Mouse (Mus musculus): ENCODE measurements around the gene Sycp3. TPM values are rescaled to one million over a fixed set of nuclear protein-coding genes. Genes with fewer than 3 reads are reported as not detected.
"Not testable (repeated sequence)": the region's sequence is repeated elsewhere in the genome, so short reads cannot be mapped to it uniquely, and the experiment has no call there.

Gene Sycp3
- polyA plus RNA-seq (2012; ENCODE audit: insufficient read depth, insufficient read length, missing spikeins): 13.5 and 43.7 TPM in 2 replicates

DNA sequence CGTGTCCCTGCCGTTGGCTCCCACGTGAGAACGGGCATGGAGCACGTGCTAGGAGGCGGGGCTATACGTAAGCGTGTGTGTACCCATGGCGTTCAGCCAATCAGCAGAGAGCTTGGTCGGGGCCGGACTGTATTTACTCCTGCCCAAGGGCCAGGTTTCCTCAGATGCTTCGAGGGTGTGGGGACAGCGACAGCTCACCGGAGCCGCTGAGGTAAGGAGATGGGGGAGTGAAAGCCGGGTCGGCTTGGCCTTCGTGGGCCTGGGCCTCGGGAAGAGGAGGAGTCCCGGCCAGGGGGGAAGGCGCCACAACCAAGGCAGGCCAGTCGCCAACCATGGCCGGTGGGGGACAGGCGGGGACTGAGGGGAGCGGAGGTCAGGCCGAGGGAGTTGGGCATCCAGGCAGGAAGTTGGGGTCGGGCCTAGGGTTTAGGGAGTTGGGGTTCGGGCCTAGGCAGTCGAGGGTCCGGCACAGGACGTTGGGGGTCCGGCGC is at the start of gene Sycp3:
Sycp3 (plus strand) TSS at position 68 of the 491 bp plus-strand sequence.
- Histone ChIP-seq H3K27ac (replicated peaks; ENCODE audit: low read depth, low read length) (no peak within 1 kb of the TSS), H3K4me1 (ENCODE audit: control insufficient read depth, insufficient read depth, insufficient read length, low read length) (no peaks in the 10 kb centered on the region), H3K4me3 (ENCODE audit: insufficient read depth, low read depth, low read length) (no peak within 1 kb of the TSS)

DNA sequence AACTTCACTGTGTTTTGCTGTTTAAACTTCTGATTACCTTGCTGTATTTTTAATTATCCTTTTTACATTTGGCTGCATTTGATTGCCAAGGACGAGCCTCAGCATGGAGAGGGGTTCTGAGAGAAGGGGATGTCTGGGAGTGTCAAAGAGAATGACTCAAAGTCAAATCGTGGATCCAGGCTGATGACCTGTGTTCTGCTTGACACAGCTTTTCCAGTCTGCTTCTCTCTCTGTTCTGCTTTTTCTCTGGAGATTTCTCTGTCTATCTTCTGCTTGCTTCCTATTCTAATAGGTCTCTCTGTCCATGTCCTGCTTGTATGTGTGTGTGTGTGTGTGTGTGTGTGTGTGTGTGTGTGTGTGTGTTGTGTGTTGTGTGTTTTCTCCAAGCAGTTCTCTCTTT is 49.6 kb upstream of the Sycp3 start:
- Histone ChIP-seq H3K4me1 (ENCODE audit: control insufficient read depth, insufficient read depth, insufficient read length, low read length) (peaks cover 2% of the 10 kb centered on the region; the same call in 1 of the 2 replicates), H3K27ac (replicated peaks; ENCODE audit: low read depth, low read length) (no peak overlapping the region), H3K4me3 (ENCODE audit: insufficient read depth, low read depth, low read length) (no peak overlapping the region)

DNA sequence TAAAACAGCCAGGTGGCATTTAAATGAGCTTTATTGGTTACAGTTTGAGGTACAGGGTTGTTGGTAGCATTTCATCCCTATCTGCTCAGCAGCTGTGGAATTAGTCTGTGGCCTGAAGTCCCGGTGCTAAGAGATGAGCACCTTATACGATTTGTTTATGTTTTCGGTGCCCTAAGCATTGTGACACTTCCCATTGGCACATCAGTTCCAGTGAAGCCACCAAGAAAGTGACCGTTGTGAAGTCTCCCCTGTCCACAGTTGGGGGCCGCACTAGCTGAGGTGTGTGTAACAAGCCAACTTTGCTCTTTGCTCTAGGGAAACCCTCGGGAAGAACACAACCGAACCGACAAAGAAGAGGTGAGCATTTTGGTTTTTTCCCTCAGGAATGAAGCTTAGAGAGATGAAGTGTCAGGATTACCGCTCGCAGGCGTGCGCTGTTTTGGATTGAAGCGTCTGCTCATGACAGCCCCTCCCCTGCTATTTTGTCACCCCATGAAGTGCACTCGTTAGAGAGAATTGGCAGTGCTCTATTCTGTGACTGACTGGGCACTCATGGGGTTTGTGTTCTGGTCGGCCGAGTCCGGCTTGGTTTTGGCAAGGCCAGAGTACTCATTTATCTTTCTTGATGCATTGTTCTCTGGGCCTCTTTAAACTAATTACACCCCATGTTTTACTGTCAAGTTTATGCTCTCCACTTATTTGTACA is 46.9 kb upstream of the Sycp3 start:
- H3K27ac ChIP-seq (replicated peaks; ENCODE audit: low read depth, low read length): no peak overlapping the region
- H3K4me1 ChIP-seq (ENCODE audit: control insufficient read depth, insufficient read depth, insufficient read length, low read length): peaks cover 2% of the 10 kb centered on the region; the same call in 1 of the 2 replicates
- no peak overlapping the region for H3K4me3 ChIP-seq (ENCODE audit: insufficient read depth, low read depth, low read length)

DNA sequence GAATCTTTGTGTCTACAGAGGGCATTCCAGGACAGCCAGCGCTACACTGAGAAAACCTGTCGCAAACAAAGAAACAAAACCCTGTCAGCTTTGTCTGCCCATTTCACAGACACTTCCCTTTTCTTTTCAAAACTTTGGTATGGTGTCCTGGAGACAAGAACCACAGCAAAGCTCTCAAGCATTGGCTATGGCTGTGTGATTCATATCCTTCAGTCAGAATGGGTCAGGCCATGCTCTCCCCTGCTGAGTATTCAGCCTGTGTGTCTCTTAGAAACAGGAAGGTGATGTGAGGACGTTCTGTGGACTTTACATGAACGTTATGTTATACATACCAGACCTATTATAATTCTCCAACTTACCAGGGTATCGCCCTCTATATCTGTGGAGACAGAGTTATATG is 41.7 kb upstream of the Sycp3 start:
- H3K4me3 ChIP-seq (ENCODE audit: insufficient read depth, low read depth, low read length): no peak overlapping the region
- no peak overlapping the region for H3K27ac ChIP-seq (replicated peaks; ENCODE audit: low read depth, low read length)
- no peaks in the 10 kb centered on the region for H3K4me1 ChIP-seq (ENCODE audit: control insufficient read depth, insufficient read depth, insufficient read length, low read length)

DNA sequence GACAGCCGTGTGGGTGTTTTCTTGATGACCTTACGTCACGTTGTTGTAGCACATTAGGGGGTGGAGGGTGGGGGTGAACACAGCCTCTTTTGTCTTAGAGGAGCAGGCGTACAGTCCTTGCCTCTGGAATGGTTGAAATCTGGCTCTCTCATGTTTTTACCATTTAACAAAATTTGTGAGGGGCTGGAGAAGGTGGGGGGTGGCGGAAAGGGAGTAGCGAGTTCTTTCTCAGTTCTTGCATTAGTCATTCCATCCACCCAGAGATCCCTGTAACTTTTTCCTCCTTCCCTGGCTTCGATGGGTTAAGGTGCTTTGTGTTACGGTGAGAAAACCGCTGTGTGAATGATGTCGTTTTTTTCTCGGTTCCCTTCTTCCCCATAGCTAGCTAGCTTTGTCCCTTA is 39.2 kb upstream of the Sycp3 start:
- Histone ChIP-seq H3K4me3 (ENCODE audit: insufficient read depth, low read depth, low read length) (no peak overlapping the region), H3K27ac (replicated peaks; ENCODE audit: low read depth, low read length) (0 out of 2 replicates have a peak overlapping the region, but pooled peaks have one; percentile 29), H3K4me1 (ENCODE audit: control insufficient read depth, insufficient read depth, insufficient read length, low read length) (no peaks in the 10 kb centered on the region)

DNA sequence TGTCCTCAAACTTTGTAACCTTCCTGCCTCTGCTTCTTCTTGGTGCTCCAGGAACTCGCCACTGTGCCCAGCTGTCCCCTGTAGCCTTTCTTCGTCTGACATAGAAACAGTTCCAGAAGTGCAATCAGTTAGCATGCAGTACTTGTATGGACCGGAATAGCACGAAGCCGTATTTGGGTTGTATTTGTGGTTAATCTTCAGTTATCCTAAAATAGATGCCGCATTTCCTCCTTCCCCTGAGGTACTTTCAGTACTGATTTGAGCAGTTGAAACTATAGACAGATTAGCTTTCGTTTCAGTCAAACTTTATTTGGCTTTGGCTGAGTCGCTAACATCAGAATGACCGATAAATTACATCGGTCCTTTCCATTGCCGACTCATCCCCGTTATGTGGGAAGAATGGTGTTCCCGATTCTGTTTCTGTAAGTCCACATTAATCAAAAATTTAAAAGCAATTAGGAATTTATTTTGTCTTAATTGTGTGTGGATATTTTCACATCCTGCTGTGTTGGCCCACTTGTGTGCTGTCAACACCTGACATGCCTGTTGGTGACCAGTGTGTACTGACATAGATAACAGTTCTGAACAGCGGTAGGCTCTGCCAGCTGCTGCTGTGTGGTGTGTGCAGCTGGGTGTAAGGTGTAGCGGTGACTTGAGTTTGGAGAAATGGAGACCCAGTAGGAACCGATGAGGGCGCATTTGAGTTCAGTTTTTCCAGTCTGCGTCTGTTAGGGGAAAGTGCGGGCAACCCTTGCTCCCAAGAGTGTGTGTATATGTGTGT is 38.5 kb upstream of the Sycp3 start:
- H3K4me1 ChIP-seq (ENCODE audit: control insufficient read depth, insufficient read depth, insufficient read length, low read length): no peaks in the 10 kb centered on the region
- H3K27ac ChIP-seq (replicated peaks; ENCODE audit: low read depth, low read length): 0 out of 2 replicates have a peak overlapping the region, but pooled peaks have one; percentile 29
- H3K4me3 ChIP-seq (ENCODE audit: insufficient read depth, low read depth, low read length): no peak overlapping the region

DNA sequence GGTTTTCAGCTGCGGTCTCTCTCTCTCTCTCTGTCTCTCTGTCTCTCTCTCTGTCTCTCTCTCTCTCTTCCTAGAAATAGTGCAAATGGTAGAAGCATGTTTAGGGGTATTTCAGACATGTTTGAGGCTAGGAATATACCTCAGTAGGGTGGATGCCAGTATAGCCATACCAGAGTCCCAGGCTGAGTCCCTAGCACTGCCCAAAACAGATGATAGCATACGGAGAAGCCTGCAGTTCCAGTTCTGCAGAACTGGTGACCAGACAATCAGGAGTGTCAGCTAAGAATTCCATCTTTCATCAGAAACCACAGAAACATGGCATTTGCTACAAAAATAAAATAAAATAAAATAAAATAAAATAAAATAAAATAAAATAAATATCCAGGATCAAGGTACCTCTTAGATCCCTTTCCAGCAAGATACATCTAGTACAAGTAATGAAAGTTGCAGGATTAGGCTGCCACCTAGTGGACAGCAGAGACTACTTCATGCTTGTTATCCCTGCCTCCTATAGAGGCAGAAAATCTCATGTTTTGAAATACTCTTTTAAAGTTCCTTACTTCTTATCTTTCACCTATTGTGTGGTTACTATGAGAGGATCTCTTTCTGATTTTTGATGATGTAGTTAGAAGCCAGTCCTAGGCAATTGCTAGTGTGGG is 33.1 kb upstream of the Sycp3 start:
- Histone ChIP-seq H3K4me1 (ENCODE audit: control insufficient read depth, insufficient read depth, insufficient read length, low read length) (no peaks in the 10 kb centered on the region), H3K27ac (replicated peaks; ENCODE audit: low read depth, low read length) (no peak overlapping the region), H3K4me3 (ENCODE audit: insufficient read depth, low read depth, low read length) (no peak overlapping the region)

DNA sequence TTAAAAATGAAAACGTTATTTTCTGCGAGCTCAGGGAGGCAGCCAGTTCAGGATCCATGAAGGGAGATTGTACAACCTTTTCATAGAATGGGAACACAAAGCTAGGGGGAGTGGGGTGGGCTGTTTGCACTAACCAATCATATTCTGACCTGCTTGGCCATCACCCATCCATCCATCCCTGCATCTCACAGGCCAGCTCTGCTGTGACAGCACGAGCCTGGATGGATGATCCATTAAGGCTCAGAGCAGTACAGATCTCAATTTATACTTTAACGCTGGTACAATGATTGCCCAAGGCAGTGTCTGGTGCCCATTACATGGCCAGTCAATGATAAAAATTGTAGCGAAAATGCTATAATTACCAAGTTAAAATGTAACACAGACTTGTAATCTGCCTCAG is 32.5 kb upstream of the Sycp3 start:
- no peak overlapping the region for H3K4me3 ChIP-seq (ENCODE audit: insufficient read depth, low read depth, low read length)
- no peaks in the 10 kb centered on the region for H3K4me1 ChIP-seq (ENCODE audit: control insufficient read depth, insufficient read depth, insufficient read length, low read length)
- no peak overlapping the region for H3K27ac ChIP-seq (replicated peaks; ENCODE audit: low read depth, low read length)

DNA sequence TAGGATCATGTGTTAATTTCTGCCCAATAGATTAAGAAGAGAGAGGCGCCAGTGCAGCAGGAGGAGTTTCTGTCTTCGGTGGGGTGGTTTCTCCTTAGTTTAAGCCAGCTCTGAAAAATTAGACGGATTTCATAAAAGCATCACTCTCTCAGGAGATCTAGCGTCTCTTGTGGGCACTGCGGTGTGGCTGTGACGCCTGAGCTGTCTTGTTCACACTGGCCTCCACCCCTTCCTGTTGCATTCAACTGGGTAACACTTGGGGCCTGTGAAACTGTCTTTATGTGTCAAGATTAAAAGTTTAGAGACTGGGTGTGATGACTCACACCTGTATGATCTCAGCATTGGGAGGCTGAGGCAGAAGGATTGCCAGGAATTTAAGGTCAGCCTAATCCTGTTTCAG is 31.4 kb upstream of the Sycp3 start:
- Histone ChIP-seq H3K4me1 (ENCODE audit: control insufficient read depth, insufficient read depth, insufficient read length, low read length) (no peaks in the 10 kb centered on the region), H3K4me3 (ENCODE audit: insufficient read depth, low read depth, low read length) (no peak overlapping the region), H3K27ac (replicated peaks; ENCODE audit: low read depth, low read length) (no peak overlapping the region)

DNA sequence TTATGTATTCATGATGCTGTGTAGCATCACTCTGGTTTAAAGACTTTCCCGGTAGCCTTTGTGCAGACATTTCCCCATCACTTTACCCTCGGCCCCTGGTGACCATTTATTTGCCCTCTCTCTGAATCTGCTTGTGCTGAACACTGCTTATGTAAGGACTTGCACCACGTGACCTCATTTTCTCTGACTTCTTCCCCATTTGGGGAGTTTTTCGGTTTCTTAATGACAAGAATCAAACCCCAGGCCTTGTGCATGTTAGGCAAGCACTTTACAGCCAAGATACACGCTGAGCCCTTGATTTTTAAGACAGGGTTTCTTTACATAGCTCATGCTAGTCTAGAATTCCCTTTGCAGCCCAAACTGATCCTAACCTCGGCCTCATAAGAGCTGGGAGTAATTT is 18.1 kb upstream of the Sycp3 start:
- no peak overlapping the region for H3K4me3 ChIP-seq (ENCODE audit: insufficient read depth, low read depth, low read length)
- H3K4me1 ChIP-seq (ENCODE audit: control insufficient read depth, insufficient read depth, insufficient read length, low read length): peaks cover 5% of the 10 kb centered on the region
- peak overlapping the region; percentile 93 for H3K27ac ChIP-seq (replicated peaks; ENCODE audit: low read depth, low read length)

DNA sequence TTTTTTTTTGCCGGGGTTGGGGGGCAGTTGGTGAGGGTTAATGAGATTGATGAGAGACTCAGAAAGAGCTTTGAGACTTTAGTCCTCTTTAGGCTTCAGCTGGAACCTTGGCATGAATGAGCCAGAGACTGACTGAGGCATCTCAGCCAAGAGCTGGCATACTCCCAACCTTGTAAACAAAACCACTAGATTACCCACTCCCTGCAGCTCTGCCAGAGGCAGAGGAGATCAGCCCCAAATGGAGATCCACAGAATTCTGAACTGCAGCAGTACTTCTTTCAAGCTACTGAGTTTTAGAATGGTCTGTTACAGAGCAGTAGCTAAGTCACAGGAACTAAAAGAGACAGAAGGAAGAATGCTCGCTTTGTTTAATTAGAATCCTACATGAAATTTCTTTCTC is 8.1 kb upstream of the Sycp3 start:
- Histone ChIP-seq H3K4me3 (ENCODE audit: insufficient read depth, low read depth, low read length) (no peak overlapping the region), H3K27ac (replicated peaks; ENCODE audit: low read depth, low read length) (no peak overlapping the region), H3K4me1 (ENCODE audit: control insufficient read depth, insufficient read depth, insufficient read length, low read length) (peaks cover 4% of the 10 kb centered on the region; the same call in 1 of the 2 replicates)

DNA sequence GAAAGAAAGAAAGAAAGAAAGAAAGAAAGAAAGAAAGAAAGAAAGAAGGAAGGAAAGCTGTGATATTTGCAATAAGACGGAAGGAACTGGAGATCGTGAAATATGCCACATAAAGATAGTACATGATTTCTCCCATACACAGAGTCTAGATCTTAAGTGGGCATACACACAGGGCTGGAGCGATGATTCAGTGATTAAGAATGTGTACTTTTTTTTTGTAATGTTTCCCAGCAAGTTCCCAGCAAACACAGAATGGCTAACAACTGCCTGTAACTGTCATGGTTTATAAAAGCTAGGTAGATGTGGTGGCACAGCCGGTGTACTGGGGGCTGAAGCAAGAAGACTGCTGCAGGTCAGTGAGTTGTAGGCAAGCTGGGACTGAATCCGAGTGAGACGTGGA is 7.4 kb upstream of the Sycp3 start:
- peaks cover 4% of the 10 kb centered on the region; the same call in 1 of the 2 replicates for H3K4me1 ChIP-seq (ENCODE audit: control insufficient read depth, insufficient read depth, insufficient read length, low read length)
- H3K27ac ChIP-seq (replicated peaks; ENCODE audit: low read depth, low read length): no peak overlapping the region
- H3K4me3 ChIP-seq (ENCODE audit: insufficient read depth, low read depth, low read length): no peak overlapping the region

DNA sequence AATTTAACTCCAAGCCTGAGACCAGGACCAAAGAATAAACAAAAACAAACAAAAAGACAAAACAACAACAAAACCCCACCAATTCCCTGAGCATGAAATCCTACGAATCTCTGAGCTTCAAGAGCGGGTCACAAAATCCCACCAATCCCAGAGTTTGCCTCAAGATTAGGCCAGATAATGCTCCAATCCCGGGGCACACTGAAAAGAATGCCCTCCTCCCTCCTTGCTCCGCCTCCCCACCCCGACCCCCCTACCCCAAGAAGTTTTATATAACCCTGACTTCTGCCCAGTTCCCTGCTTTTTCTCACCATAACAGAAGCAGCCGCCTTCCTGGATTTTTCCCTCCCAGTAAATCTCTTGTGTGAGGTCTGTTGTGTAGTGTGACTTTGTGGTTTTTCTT is 1.6 kb upstream of the Sycp3 start:
- Histone ChIP-seq H3K4me3 (ENCODE audit: insufficient read depth, low read depth, low read length) (no peak overlapping the region), H3K4me1 (ENCODE audit: control insufficient read depth, insufficient read depth, insufficient read length, low read length) (no peaks in the 10 kb centered on the region), H3K27ac (replicated peaks; ENCODE audit: low read depth, low read length) (no peak overlapping the region)

DNA sequence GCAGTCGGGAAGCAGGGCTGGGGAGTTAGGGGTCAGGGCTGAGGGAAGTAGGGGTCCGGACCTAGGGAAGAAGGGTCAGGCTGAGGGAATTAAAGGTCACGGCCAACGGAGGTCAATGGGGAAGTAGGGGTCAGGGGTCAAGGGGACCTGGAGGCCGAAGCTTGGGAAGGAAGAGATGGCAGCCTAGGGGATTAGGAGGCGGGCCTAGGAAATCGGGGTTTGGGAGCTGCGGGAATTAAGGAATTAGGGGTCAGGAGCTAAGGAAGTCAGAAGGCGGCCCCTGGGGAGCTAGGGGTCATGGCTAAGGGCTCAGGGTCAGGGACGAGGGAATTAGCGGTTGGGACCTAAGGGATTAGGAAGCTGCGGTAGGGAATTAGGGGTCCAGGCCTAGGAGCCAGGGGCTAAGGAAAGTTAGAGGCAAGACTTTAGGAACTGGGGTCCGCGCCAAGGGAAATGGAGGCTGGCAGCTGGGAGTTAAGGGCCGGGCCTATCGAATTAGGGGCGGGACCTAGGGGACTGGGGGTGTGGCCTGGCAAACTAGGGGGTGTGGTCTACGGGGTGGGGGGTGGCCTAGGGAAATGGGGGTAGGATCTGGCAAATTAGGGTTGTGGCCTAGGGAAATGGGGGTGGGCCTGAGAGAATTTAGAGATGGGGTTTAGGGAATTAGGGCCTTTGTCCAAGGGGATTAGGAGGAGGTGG is 902 bp downstream of the Sycp3 start:
- H3K4me1 ChIP-seq (ENCODE audit: control insufficient read depth, insufficient read depth, insufficient read length, low read length): no peaks in the 10 kb centered on the region
- H3K4me3 ChIP-seq (ENCODE audit: insufficient read depth, low read depth, low read length): no peak overlapping the region
- no peak overlapping the region for H3K27ac ChIP-seq (replicated peaks; ENCODE audit: low read depth, low read length)

DNA sequence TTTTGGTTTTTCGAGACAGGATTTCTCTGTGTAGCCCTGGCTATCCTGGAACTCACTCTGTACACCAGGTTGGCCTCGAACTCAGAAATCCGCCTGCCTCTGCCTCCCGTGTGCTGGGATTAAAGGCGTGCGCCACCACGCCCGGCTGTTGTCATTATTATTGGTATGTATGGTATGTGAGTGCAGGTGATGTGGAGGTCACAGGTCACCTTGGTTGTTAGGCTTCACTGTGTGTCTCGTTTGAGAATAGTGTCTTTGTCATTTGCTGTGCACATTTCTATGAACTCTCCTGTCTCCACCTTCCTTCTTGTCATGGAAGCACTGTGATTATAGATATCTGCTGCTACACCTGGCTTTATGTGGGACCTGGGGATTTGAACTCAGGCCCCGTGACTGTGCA is 23.5 kb downstream of the Sycp3 start:
- not testable (repeated sequence) for H3K27ac ChIP-seq (replicated peaks; ENCODE audit: low read depth, low read length); H3K4me3 ChIP-seq (ENCODE audit: insufficient read depth, low read depth, low read length); H3K4me1 ChIP-seq (ENCODE audit: control insufficient read depth, insufficient read depth, insufficient read length, low read length)

Data from brown adipose tissue, adult 24 weeks (tissue).